Mouse (Mus musculus): ENCODE data around the gene Ctnnbip1. TPM values are rescaled to one million over a fixed set of nuclear protein-coding genes. Genes with fewer than 3 reads are reported as not detected.

Gene Ctnnbip1
- polyA plus RNA-seq, 1 experiment from 2014 or later = 24.6 TPM

Small RNA genes lying within 50 kb of the gene (microRNA-seq; reads per million reads assigned to microRNA genes)
- 2.8 reads per million for gene Mir5616 (ENCODE audit: borderline number of aligned reads)

Other genes starting within 250 kb of the Ctnnbip1 start
- 13.9 and 14.8 TPM in 2 replicates for gene Kif1b, start 210.5 kb upstream of the Ctnnbip1 start, polyA plus RNA-seq (2014; fragmentation: Nextera tagmentation; extraction: Ambion mirVana)
- gene Ube4b, start 91.5 kb upstream of the Ctnnbip1 start, polyA plus RNA-seq (2014; fragmentation: Nextera tagmentation; extraction: Ambion mirVana) = 35.0 and 37.4 TPM in 2 replicates
- not detected in 2 replicates for gene Rbp7, start 63.3 kb upstream of the Ctnnbip1 start, polyA plus RNA-seq (2014; fragmentation: Nextera tagmentation; extraction: Ambion mirVana)
- 0.31 TPM in 1 of 2 replicates, not detected in the other for gene Tmem274, start 40.9 kb upstream of the Ctnnbip1 start, polyA plus RNA-seq (2014; fragmentation: Nextera tagmentation; extraction: Ambion mirVana)
- gene Nmnat1, start 33.0 kb upstream of the Ctnnbip1 start, polyA plus RNA-seq (2014; fragmentation: Nextera tagmentation; extraction: Ambion mirVana) = 13.0 and 14.3 TPM in 2 replicates
- gene Lzic, start 33.0 kb upstream of the Ctnnbip1 start, polyA plus RNA-seq (2014; fragmentation: Nextera tagmentation; extraction: Ambion mirVana) = 41.8 and 43.6 TPM in 2 replicates
- 7.8 and 7.9 TPM in 2 replicates for gene Clstn1, start 68.2 kb downstream of the Ctnnbip1 start, polyA plus RNA-seq (2014; fragmentation: Nextera tagmentation; extraction: Ambion mirVana)
- 12.6 and 12.9 TPM in 2 replicates for gene Pik3cd, start 184.3 kb downstream of the Ctnnbip1 start, polyA plus RNA-seq (2014; fragmentation: Nextera tagmentation; extraction: Ambion mirVana)
- 16.8 and 16.9 TPM in 2 replicates for gene Tmem201, start 219.8 kb downstream of the Ctnnbip1 start, polyA plus RNA-seq (2014; fragmentation: Nextera tagmentation; extraction: Ambion mirVana)

Data from liver, embryonic 11.5 days (tissue).